Mouse (Mus musculus): ENCODE measurements at regions not wholly inside any gene's neighbourhood (a gene's known extent, or its start where the extent isn't known, plus 50 kb on each side); places are given as distances from the start of the nearest gene placed in this dataset.

GRCm38 (mm10) chr16:29889346-29889745 is 174.8 kb upstream of the Hes1 start:
- TF ChIP-seq CTCF (IDR thresholded peaks at IDR 0.05; ENCODE audit: control insufficient read depth, insufficient read depth, low read length) (no peak), POLR2A (IDR thresholded peaks at IDR 0.05; ENCODE audit: borderline replicate concordance, control insufficient read depth, low read depth, low read length) (no peak)
- 78% methylated on average over 4 of the region's 4 CpGs for WGBS
- no peak overlapping the region for H3K27ac ChIP-seq (ENCODE audit: control insufficient read depth, insufficient read depth, low read depth, low read length, poor library complexity)
- H3K4me1 ChIP-seq (ENCODE audit: control insufficient read depth, insufficient read depth, low read length): no peaks in the 10 kb centered on the region
- no peak overlapping the region for H3K4me3 ChIP-seq (replicated peaks; ENCODE audit: control insufficient read depth, low read depth, low read length)

GRCm38 (mm10) chr16:29891472-29891871 is 172.7 kb upstream of the Hes1 start:
- Histone ChIP-seq H3K4me1 (ENCODE audit: control insufficient read depth, insufficient read depth, low read length) (no peaks in the 10 kb centered on the region), H3K4me3 (replicated peaks; ENCODE audit: control insufficient read depth, low read depth, low read length) (no peak overlapping the region), H3K27ac (ENCODE audit: control insufficient read depth, insufficient read depth, low read depth, low read length, poor library complexity) (no peak overlapping the region)
- WGBS: 65% methylated on average over 7 of the region's 7 CpGs
- TF ChIP-seq POLR2A (IDR thresholded peaks at IDR 0.05; ENCODE audit: borderline replicate concordance, control insufficient read depth, low read depth, low read length): no peak
- no peak for TF ChIP-seq CTCF (IDR thresholded peaks at IDR 0.05; ENCODE audit: control insufficient read depth, insufficient read depth, low read length)

- WGBS: 42% methylated on average over 21 of the region's 21 CpGs
- H3K27ac ChIP-seq (ENCODE audit: control insufficient read depth, insufficient read depth, low read depth, low read length, poor library complexity): no peak overlapping the region
- no peak overlapping the region for H3K4me3 ChIP-seq (replicated peaks; ENCODE audit: control insufficient read depth, low read depth, low read length)
Observed at GRCm38 (mm10) chr16:29893871-29894828, 170.0 kb upstream of the Hes1 start.

GRCm38 (mm10) chr16:29896393-29896792 is 167.8 kb upstream of the Hes1 start:
- WGBS: 78% methylated on average over 4 of the region's 4 CpGs
- Histone ChIP-seq H3K4me3 (replicated peaks; ENCODE audit: control insufficient read depth, low read depth, low read length) (no peak overlapping the region), H3K27ac (ENCODE audit: control insufficient read depth, insufficient read depth, low read depth, low read length, poor library complexity) (no peak overlapping the region), H3K4me1 (ENCODE audit: control insufficient read depth, insufficient read depth, low read length) (no peaks in the 10 kb centered on the region)
- TF ChIP-seq CTCF (IDR thresholded peaks at IDR 0.05; ENCODE audit: control insufficient read depth, insufficient read depth, low read length) (no peak), POLR2A (IDR thresholded peaks at IDR 0.05; ENCODE audit: borderline replicate concordance, control insufficient read depth, low read depth, low read length) (no peak)

More at GRCm38 (mm10) chr16:29893871-29894828, 170.0 kb upstream of the Hes1 start:
- TF ChIP-seq POLR2A (IDR thresholded peaks at IDR 0.05; ENCODE audit: borderline replicate concordance, control insufficient read depth, low read depth, low read length): no peak
- no peaks in the 10 kb centered on the region for H3K4me1 ChIP-seq (ENCODE audit: control insufficient read depth, insufficient read depth, low read length)

GRCm38 (mm10) chr16:29903510-29903909 is 160.7 kb upstream of the Hes1 start:
- Histone ChIP-seq H3K4me1 (ENCODE audit: control insufficient read depth, insufficient read depth, low read length) (no peaks in the 10 kb centered on the region), H3K27ac (ENCODE audit: control insufficient read depth, insufficient read depth, low read depth, low read length, poor library complexity) (no peak overlapping the region), H3K4me3 (replicated peaks; ENCODE audit: control insufficient read depth, low read depth, low read length) (no peak overlapping the region)
- WGBS: 5% methylated on average over 8 of the region's 8 CpGs
- TF ChIP-seq POLR2A (IDR thresholded peaks at IDR 0.05; ENCODE audit: borderline replicate concordance, control insufficient read depth, low read depth, low read length) (no peak), CTCF (IDR thresholded peaks at IDR 0.05; ENCODE audit: control insufficient read depth, insufficient read depth, low read length) (no peak)

- Histone ChIP-seq H3K4me1 (ENCODE audit: control insufficient read depth, insufficient read depth, low read length) (no peaks in the 10 kb centered on the region), H3K27ac (ENCODE audit: control insufficient read depth, insufficient read depth, low read depth, low read length, poor library complexity) (no peak overlapping the region), H3K4me3 (replicated peaks; ENCODE audit: control insufficient read depth, low read depth, low read length) (no peak overlapping the region)
- 78% methylated on average over 9 of the region's 9 CpGs for WGBS
- TF ChIP-seq CTCF (IDR thresholded peaks at IDR 0.05; ENCODE audit: control insufficient read depth, insufficient read depth, low read length): no peak
- no peak for TF ChIP-seq POLR2A (IDR thresholded peaks at IDR 0.05; ENCODE audit: borderline replicate concordance, control insufficient read depth, low read depth, low read length)
Observed at GRCm38 (mm10) chr16:29904183-29904775, 159.9 kb upstream of the Hes1 start.

- no peak overlapping the region for H3K4me3 ChIP-seq (replicated peaks; ENCODE audit: control insufficient read depth, low read depth, low read length)
- WGBS: 92% methylated on average over 7 of the region's 7 CpGs
- H3K4me1 ChIP-seq (ENCODE audit: control insufficient read depth, insufficient read depth, low read length): no peaks in the 10 kb centered on the region
- no peak overlapping the region for H3K27ac ChIP-seq (ENCODE audit: control insufficient read depth, insufficient read depth, low read depth, low read length, poor library complexity)
- TF ChIP-seq CTCF (IDR thresholded peaks at IDR 0.05; ENCODE audit: control insufficient read depth, insufficient read depth, low read length): no peak
Observed at GRCm38 (mm10) chr16:29907331-29907730, 156.9 kb upstream of the Hes1 start.

GRCm38 (mm10) chr16:29908031-29908430 is 156.2 kb upstream of the Hes1 start:
- H3K4me3 ChIP-seq (replicated peaks; ENCODE audit: control insufficient read depth, low read depth, low read length): no peak overlapping the region
- no peak overlapping the region for H3K27ac ChIP-seq (ENCODE audit: control insufficient read depth, insufficient read depth, low read depth, low read length, poor library complexity)
- TF ChIP-seq CTCF (IDR thresholded peaks at IDR 0.05; ENCODE audit: control insufficient read depth, insufficient read depth, low read length): no peak
- TF ChIP-seq POLR2A (IDR thresholded peaks at IDR 0.05; ENCODE audit: borderline replicate concordance, control insufficient read depth, low read depth, low read length): no peak
- 82% methylated on average over 8 of the region's 8 CpGs for WGBS
- H3K4me1 ChIP-seq (ENCODE audit: control insufficient read depth, insufficient read depth, low read length): no peaks in the 10 kb centered on the region
